ENCODE assay signal across 9 mouse cellular contexts in genomic region chr17:5210101-5210727, GRCm38 (mm10).
A peak's percentile ranks its signal among the peaks of the same experiment; 100 is the strongest.
DNase-seq lines count a peak whose midpoint lies in the region; ATAC-seq lines count a peak whose summit lies in the region.
"Had no signal": no experiment of that assay in that cellular context is flagged by ENCODE, and none has a peak within 500 bp of the region (broad histone marks: within the 10 kb centered on the region; RNA-seq: fewer than 3 reads in every experiment).

No protein-coding gene starts in this region.

- no peak for DNase-seq in hindbrain, embryonic 14.5 days (ENCODE audit: low spot score)
- peak; percentile 71 for DNase-seq in adrenal gland, postnatal 14 days
- DNase-seq in lung, postnatal 14 days, result peak; percentile 65
- DNase-seq in right cerebral cortex, postnatal 4 days, result no peak
- DNase-seq: thymus, postnatal 25 days had no signal

- H3K36me3 ChIP-seq in hindbrain, embryonic 12.5 days, result no peaks in the 10 kb centered on the region
- H3K36me3 ChIP-seq in hindbrain, embryonic 14.5 days (replicated peaks; ENCODE audit: control insufficient read depth, insufficient read depth), result no peaks in the 10 kb centered on the region

- no peaks in the 10 kb centered on the region for H3K9me3 ChIP-seq in hindbrain, embryonic 12.5 days (replicated peaks)
- H3K9me3 ChIP-seq in hindbrain, embryonic 14.5 days (ENCODE audit: control insufficient read depth, low read length), result no peaks in the 10 kb centered on the region
- H3K9me3 ChIP-seq: G1E had no signal

- no peak overlapping the region for H3K9ac ChIP-seq in hindbrain, embryonic 12.5 days
- no peak overlapping the region for H3K9ac ChIP-seq in hindbrain, embryonic 14.5 days

- H3K4me2 ChIP-seq in hindbrain, embryonic 12.5 days (replicated peaks), result no peak overlapping the region
- H3K4me2 ChIP-seq in hindbrain, embryonic 14.5 days (replicated peaks), result no peak overlapping the region

- H3K4me3 ChIP-seq in hindbrain, embryonic 12.5 days, result no peak overlapping the region
- no peak overlapping the region for H3K4me3 ChIP-seq in hindbrain, embryonic 14.5 days (replicated peaks; ENCODE audit: low read length)
- no peak overlapping the region for H3K4me3 ChIP-seq in brown adipose tissue, adult 24 weeks (ENCODE audit: insufficient read depth, low read depth, low read length)

- ATAC-seq in hindbrain, embryonic 12.5 days (ENCODE audit: low FRiP score), result no peak
- ATAC-seq in hindbrain, embryonic 14.5 days (ENCODE audit: low FRiP score), result no peak
- ATAC-seq in megakaryocyte progenitor cell, adult 5-6 weeks (replicated peaks; ENCODE audit: poor library complexity), result no peak

- H3K27ac ChIP-seq in hindbrain, embryonic 12.5 days, result peak overlapping the region; percentile 23; the same call in 1 of the 2 replicates
- no peak overlapping the region for H3K27ac ChIP-seq in hindbrain, embryonic 14.5 days
- H3K27ac ChIP-seq in brown adipose tissue, adult 24 weeks (replicated peaks; ENCODE audit: low read depth, low read length), result 0 out of 2 replicates have a peak overlapping the region, but pooled peaks have one; percentile 10

- whole genome bisulfite sequencing in hindbrain, embryonic 12.5 days, result 74% methylated on average over 6 of the region's 6 CpGs
- WGBS in hindbrain, embryonic 14.5 days, result 66% methylated on average over 6 of the region's 6 CpGs

- H3K4me1 ChIP-seq in hindbrain, embryonic 12.5 days, result peaks cover 58% of the 10 kb centered on the region
- peaks cover 55% of the 10 kb centered on the region for H3K4me1 ChIP-seq in hindbrain, embryonic 14.5 days (replicated peaks; ENCODE audit: control insufficient read depth, insufficient read depth, low read length)
- H3K4me1 ChIP-seq in brown adipose tissue, adult 24 weeks (ENCODE audit: control insufficient read depth, insufficient read depth, insufficient read length, low read length), result peaks cover 18% of the 10 kb centered on the region

- no peaks in the 10 kb centered on the region for H3K27me3 ChIP-seq in hindbrain, embryonic 12.5 days
- no peaks in the 10 kb centered on the region for H3K27me3 ChIP-seq in hindbrain, embryonic 14.5 days (ENCODE audit: control insufficient read depth, insufficient read depth, low read length)

Comparison
In these comparisons a context has a peak if more than half of its experiments do, and no peak if none do; other contexts are left out.
1. DNase-seq: peak in adrenal gland, postnatal 14 days (single experiment) and lung, postnatal 14 days (single experiment); none in hindbrain, embryonic 14.5 days (single experiment) and right cerebral cortex, postnatal 4 days (single experiment).